Mouse (Mus musculus): ENCODE results near the gene Kcnh8. TPM values are rescaled to one million over a fixed set of nuclear protein-coding genes. Genes with fewer than 3 reads are reported as not detected.

Gene Kcnh8
- total RNA-seq, 2 experiments from 2014 or later = not detected

GRCm38 (mm10) chr17:52810773-52811172 lies 208.3 kb downstream of the Kcnh8 start:
- ATAC-seq (replicated peaks; ENCODE audit: low FRiP score, poor library complexity, severe bottlenecking) = no peak

DNA sequence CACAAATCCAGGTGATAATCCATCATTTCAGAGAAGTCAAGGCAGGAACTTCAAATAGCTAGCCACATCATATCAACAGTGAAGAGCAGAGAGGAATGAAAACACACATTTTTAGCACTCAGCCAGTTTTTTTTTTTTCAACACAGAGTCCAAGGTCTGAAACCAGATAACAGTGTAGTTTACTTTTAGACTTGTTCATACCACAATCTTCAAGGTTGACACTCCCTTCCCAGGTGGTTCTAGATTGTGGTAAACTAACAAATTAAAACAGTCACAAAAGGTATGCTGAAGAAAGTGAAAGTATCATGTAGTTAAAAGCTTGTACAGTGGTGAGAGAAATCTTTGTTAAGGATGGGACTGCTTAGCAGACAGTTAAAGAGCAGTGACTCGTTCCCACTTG lies 216.5 kb downstream of the Kcnh8 start:
- no peak for ATAC-seq (replicated peaks; ENCODE audit: low FRiP score, poor library complexity, severe bottlenecking)

- ATAC-seq (replicated peaks; ENCODE audit: low FRiP score, poor library complexity, severe bottlenecking) = no peak
These were observed 227.2 kb downstream of the Kcnh8 start for GRCm38 (mm10) chr17:52829678-52830077.

GRCm38 (mm10) chr17:52873195-52873594 lies 270.7 kb downstream of the Kcnh8 start:
- ATAC-seq (replicated peaks; ENCODE audit: low FRiP score, poor library complexity, severe bottlenecking) = no peak

- no peak for ATAC-seq (replicated peaks; ENCODE audit: low FRiP score, poor library complexity, severe bottlenecking)
These were observed 276.5 kb downstream of the Kcnh8 start for GRCm38 (mm10) chr17:52878964-52879363.

DNA sequence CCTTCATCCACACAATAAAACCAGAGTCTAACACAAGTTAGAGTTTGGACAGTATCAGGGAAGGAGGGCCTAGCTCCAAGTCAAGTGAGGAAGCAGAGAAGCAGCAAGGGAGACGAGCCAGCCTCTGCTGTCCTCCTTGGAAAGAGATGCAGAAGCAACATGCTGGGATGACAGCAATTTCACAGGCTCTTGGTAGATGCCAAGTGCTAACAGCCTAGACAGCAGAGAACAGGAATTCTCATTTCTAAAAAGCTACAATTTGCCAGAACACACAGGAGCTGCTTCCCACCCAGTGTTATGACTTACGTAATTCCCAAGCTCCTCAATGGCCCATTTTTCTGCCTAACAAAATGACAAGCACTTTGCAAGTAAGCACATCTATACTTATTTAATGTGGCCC lies 277.5 kb downstream of the Kcnh8 start:
- ATAC-seq (replicated peaks; ENCODE audit: low FRiP score, poor library complexity, severe bottlenecking) = no peak

DNA sequence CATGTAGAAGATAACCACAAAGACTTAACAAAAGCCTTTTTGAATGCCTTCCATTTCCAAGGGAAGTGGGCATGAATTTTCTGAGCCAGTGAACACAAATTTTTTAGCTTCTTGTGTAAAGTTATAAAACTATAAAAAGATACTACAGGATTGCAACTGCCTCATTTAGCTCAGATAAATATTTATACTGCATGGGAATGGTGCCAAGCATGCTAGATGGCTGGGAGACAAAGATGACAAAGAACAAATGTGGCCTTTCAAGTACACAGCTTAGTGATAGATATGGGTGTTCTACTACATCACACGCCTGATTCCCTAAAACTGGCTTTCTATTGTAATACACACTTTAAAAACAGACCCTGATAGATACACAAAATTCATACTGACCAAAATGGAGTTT lies 282.7 kb downstream of the Kcnh8 start:
- no peak for ATAC-seq (replicated peaks; ENCODE audit: low FRiP score, poor library complexity, severe bottlenecking)

- ATAC-seq (replicated peaks; ENCODE audit: low FRiP score, poor library complexity, severe bottlenecking) = no peak
These were observed 318.1 kb downstream of the Kcnh8 start for GRCm38 (mm10) chr17:52920519-52921106.

GRCm38 (mm10) chr17:52943966-52944365 lies 341.5 kb downstream of the Kcnh8 start:
- ATAC-seq (replicated peaks; ENCODE audit: low FRiP score, poor library complexity, severe bottlenecking) = no peak

GRCm38 (mm10) chr17:52972735-52973134 lies 370.2 kb downstream of the Kcnh8 start:
- no peak for ATAC-seq (replicated peaks; ENCODE audit: low FRiP score, poor library complexity, severe bottlenecking)

GRCm38 (mm10) chr17:52980958-52981357 lies 378.4 kb downstream of the Kcnh8 start:
- no peak for ATAC-seq (replicated peaks; ENCODE audit: low FRiP score, poor library complexity, severe bottlenecking)

All from erythroblast, adult 5-6 weeks (primary cell).